Mouse (Mus musculus): ENCODE data around the gene Gm9495.
"Not testable (repeated sequence)": the region's sequence is repeated elsewhere in the genome, so short reads cannot be mapped to it uniquely, and the experiment has no call there.

Gm9495 gene

DNA sequence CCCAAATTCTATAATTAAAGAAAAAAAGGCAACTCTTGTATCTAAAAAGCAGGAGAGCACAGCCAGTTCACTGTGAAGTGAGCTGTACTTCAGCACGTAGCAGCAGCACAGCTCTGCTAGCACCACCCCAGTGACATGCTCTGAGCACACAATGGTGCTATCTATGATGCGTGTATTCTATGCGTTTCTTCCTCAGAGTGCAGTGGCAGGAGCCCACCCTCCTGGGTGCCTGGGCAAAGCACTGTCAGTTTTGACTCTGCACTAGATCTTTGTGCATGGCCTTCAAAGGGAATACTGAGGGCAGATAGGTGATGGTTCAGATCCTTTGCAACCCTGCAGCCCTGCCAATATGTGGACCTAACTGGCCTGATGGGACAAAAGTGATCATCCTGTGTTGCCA lies at the start of gene Gm9495:
Gm9495 (minus strand) TSS at position 101 of the 400 bp plus-strand sequence.
- DNase-seq: not testable (repeated sequence)

DNA sequence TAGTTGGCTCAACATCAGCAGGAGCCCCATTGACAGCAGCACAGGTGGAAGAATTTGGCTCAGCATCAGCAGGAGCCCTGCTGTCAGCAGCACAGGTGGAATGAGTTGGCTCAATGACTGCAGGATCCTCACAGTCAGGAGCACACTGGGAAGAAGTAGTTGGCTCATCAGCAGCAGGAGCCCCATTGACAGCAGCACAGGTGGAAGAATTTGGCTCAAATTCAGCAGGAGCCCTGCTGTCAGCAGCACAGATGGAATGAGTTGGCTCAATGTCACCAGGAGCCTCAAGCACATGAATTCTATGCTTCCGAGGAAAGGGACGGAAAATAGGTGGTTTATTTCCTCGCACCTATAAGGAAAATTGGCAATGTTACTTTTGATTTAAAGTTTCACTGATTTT lies 21.6 kb upstream of the Gm9495 start:
- not testable (repeated sequence) for DNase-seq

DNA sequence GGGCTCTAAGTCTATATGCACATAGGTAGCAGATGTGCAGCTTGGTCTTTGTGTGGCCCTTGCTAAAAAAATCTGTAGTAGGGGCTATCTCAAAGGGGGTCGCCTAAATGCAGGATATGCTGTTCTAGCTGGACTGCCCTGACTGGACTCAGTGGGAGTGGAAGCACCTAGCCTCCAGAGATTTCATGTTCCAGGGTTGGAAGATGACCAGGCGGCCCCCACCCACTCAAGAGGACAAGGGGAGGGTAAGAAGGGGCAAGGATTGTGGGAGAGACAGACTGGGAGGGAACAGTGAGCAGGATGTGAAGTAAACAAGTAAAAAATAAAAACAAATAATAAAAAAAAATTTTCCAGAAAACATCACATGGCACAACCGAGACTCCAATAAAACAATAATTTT lies 33.3 kb downstream of the Gm9495 start:
- not testable (repeated sequence) for DNase-seq

DNA sequence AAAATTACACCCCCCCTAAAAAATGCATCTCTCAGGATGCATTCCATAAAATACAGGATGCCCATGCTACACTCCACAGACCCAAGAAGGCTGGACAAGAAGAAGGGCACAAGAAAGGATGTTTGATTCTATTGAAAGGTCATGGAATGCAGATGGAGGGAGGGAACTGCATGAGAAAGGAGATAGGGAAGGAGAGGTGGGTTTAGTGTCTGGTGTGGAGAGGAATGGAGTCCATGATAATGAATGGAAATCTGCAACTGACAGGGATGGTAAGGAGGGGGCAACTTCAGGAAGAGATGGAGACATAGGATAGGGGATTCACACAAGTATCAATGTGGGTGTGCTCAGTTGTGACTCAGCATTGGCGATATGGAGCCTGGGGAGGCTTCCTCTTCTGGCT lies 39.0 kb downstream of the Gm9495 start:
- DNase-seq: no peak

DNA sequence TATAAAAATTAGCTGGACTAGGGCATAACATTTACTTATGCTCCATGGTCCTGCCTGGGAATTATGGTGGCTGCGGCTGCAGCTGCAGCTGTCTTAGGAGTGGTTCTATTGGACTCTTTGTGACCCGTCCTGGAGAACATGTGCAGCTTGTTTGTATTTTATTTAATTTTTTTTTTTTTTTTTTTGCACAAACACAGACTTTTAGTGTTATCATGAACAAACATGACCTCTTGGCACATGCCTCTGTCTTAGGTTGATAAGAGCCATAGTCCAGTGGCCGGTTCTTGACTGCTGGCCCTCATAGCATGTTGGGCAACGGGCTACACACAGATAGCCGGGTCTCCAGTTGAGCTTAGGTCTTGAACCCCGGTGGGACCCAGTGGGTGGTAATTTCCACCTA lies 48.6 kb downstream of the Gm9495 start:
- DNase-seq: no peak

DNA sequence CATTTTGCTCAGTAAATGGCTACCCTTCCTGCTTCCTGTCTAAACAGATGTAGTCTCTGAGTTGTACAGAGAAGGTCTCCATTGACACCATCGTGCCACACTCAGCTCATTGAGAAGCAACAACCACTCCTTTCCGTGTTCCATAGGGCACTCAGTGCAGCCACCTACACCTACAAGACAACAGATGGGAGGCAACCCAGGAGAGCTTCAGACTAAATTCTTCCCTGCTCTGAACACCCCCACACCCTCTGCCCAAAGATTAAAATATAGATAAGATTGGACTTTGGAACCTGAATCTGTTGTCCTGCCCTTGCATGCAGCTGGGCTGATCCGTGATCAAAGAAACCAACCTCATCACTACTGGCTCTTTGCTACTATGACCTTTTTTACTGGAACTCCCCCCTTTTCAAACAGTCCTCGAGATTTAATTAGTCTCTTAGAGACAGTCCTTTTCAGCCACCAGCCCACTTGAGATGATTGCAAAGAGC lies 53.4 kb downstream of the Gm9495 start:
- no peak for DNase-seq

DNA sequence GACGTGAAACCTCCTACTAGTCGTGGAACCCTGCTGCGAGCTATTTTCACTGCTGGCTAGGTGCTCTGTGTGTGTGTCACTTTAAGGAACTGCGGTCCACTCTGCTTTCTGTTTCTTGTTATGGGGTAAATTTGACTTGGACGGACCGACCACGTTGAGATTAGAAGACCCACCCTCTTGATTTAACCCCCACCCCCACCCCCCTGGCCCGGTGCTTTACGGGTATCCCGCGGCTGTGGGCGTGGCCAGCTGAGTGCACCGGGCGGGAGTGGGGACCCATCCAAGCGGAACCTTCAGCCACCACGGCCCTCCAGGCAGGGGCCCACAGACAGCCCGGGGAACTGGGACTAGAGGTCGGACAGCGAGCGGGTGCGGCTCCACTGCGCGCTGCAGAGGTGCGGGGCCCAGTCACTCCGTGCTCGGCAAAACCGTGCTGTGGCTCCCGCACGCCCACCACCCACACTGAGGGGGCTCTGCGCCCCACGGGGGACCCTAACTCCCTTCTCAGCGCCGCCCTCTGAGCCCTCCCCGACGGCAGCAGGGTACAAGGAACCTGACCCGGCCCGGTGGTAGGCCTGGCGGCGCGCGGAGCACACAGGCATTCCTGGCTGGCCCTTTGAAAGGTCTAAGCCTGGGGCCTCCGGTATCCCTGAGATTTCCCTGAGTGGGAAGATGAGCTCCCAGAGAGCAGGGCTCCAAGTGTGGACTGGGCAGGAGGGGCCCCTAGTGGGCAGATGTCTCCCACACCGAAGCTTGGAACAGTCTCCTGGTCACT lies 54.0 kb downstream of the Gm9495 start:
- DNase-seq: peak; percentile 55

DNA sequence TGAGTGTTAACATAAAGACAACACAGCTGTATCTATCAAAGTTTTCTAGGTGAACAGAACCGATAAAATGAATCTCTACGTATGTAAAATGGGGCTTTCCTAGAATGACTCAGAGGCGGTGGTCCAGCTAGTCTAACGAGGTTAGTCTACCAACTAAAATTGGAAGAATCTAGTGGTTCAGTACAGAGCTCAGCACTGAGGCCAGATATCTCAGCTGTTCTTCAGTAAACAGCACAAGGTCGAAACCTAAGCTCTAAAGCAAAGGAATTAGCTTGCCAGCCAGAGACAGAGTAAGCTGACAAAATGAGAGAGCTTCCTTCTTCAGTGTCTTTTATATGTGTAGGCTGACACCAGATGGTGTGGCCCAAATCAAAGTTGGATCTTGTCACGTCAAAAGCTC lies 57.2 kb downstream of the Gm9495 start:
- DNase-seq: no peak

DNA sequence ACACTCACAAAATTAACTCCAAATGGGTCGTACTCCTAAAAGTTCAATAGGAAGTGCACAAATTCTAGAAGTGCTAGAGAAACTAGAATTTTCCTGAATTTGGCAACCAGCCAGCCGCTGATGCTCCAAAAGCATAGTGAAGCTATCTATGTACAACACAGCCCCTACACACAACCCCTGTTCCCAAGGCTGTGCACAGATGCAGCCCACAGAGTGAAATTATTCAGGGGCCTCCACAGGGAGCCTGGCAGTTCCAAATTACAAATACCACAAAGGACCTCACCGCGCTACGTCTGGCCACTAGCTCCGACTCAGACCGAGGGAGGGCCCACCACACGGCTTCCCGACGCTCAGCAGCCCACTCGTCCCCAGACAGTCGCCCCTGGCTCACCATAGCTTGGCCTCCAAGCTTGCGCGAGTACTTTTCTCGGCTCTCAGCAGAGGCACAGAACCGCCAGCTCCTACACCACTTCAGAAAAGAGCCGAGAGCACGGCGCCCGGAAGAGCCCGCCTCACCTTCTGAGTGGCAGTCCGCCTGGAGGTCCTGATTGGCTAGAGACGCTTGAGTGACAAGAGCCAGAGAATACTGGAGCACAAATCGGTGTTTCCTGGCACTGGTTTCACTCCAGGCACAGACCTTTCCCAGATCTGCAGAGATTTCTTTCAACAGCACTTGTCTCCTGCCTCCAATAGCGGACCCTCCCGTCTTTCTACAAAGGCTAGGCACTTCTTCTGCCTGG lies 58.1 kb downstream of the Gm9495 start:
- peak; percentile 76 to 77 for DNase-seq

DNA sequence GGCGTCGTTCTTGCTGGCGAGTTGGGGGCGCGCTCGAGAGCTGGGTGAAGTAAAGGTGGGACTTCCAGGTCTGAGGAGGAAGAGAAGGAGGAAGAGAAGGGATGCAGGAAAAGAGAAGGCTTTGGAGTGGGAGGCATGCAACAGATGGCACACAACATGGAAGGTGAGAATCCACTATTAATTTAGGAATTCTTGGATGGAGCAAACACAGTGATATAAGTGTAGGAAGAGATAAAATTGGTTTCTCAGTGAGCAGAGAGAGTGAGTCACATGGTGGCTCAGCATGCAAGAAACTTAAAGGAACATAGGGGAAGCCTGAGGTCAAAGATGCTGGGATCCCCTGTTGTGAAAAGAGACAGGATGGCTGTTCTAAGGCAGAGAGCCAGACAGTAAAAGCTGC lies 69.0 kb downstream of the Gm9495 start:
- no peak for DNase-seq
